Mouse (Mus musculus) lung, postnatal 0 days (tissue): Measurements from ENCODE around the gene Ccdc85b. TPM values are rescaled to one million over a fixed set of nuclear protein-coding genes. Genes with fewer than 3 reads are reported as not detected.

ENCODE experiments used
- ATAC-seq: fragments of 200-750 bp; cut with Nextera tagmentation; 2 replicates; pipeline ENCODE4 v1.8.0; 2017; ENCODE audit warnings: moderate library complexity
- DNase-seq: peaks from one replicate; pipeline ENCODE4 v3.0.0-alpha.2; 2016; ENCODE audit warnings: low spot score
- H3K27ac ChIP-seq: fragments of 300-500 bp; sonication (generic); 2 replicates; pipeline ENCODE4 v1.5.1; 2014; ENCODE audit warnings: antibody characterized with exemption, mild to moderate bottlenecking, low read length, mixed read lengths
- H3K27me3 ChIP-seq: fragments of 300-500 bp; sonication (generic); replicated peaks from 2 replicates; pipeline ENCODE4 v1.6.1; 2014; ENCODE audit warnings: low read length, mixed read lengths; ENCODE audit not compliant: insufficient read depth
- H3K36me3 ChIP-seq: fragments of 300-500 bp; sonication (generic); 2 replicates; pipeline ENCODE4 v1.6.1; 2014; ENCODE audit warnings: low read length, mixed read lengths; ENCODE audit not compliant: insufficient read depth
- H3K4me1 ChIP-seq: fragments of 300-500 bp; sonication (generic); 2 replicates; pipeline ENCODE4 v1.6.1; 2014; ENCODE audit warnings: antibody characterized with exemption, low read depth, low read length, mixed read lengths; ENCODE audit not compliant: insufficient read depth
- H3K4me2 ChIP-seq: fragments of 300-500 bp; sonication (generic); replicated peaks from 2 replicates; pipeline ENCODE4 v1.6.1; 2014; ENCODE audit warnings: low read depth, mild to moderate bottlenecking, low read length, moderate library complexity, mixed read lengths
- H3K4me3 ChIP-seq: fragments of 300-500 bp; sonication (generic); 2 replicates; pipeline ENCODE4 v1.5.1; 2014; ENCODE audit warnings: low read depth, low read length
- H3K9ac ChIP-seq: fragments of 300-500 bp; sonication (generic); replicated peaks from 2 replicates; pipeline ENCODE4 v1.6.1; 2014; ENCODE audit warnings: low read depth, mild to moderate bottlenecking
- H3K9me3 ChIP-seq: fragments of 300-500 bp; sonication (generic); 2 replicates; pipeline ENCODE4 v1.6.1; 2016; ENCODE audit warnings: low read length, mixed read lengths
- CTCF ChIP-seq: IDR thresholded peaks from 2 replicates; pipeline ENCODE4 v1.5.1; 2016; ENCODE audit warnings: antibody characterized with exemption, mild to moderate bottlenecking
- EP300 ChIP-seq: IDR thresholded peaks from 2 replicates; pipeline ENCODE4 v1.6.1; 2016; ENCODE audit warnings: antibody characterized with exemption, mild to moderate bottlenecking, control low read depth
- WGBS: fragments of 180-500 bp; shearing (Covaris S2); extraction: QIAGEN DNeasy Blood & Tissue Kit; methylation state at CpG from one replicate; pipeline ENCODE4 v1.1.7; 2014; 5-methylcytosine and 5-hydroxymethylcytosine counted together
- polyA plus RNA-seq: library from polyadenylated mRNA; unstranded; fragments of >200 nt; fragmentation: Nextera tagmentation; extraction: Ambion mirVana; gene quantifications from 2 replicates; pipeline ENCODE4 v1.2.1, GENCODE M21; 2015

The Ccdc85b gene
- polyA plus RNA-seq, 1 experiment from 2014 or later = 14.4 TPM

- Histone ChIP-seq H3K27ac (no peak overlapping the region), H3K4me3 (no peak overlapping the region), H3K27me3 (peaks cover 10% of the 10 kb centered on the region), H3K4me2 (no peak overlapping the region), H3K36me3 (no peaks in the 10 kb centered on the region), H3K9me3 (no peaks in the 10 kb centered on the region; the same call in 1 of the 2 replicates), H3K9ac (no peak overlapping the region), H3K4me1 (peaks cover 7% of the 10 kb centered on the region; the same call in 1 of the 2 replicates)
- DNase-seq = peak; percentile 53
- no peak for ATAC-seq
- WGBS = 39% methylated on average over 9 of the region's 9 CpGs
- TF ChIP-seq CTCF = no peak
- TF ChIP-seq EP300 = no peak
Measured at GRCm38 (mm10) chr19:5444371-5444908, 13.3 kb downstream of the Ccdc85b start.

DNA sequence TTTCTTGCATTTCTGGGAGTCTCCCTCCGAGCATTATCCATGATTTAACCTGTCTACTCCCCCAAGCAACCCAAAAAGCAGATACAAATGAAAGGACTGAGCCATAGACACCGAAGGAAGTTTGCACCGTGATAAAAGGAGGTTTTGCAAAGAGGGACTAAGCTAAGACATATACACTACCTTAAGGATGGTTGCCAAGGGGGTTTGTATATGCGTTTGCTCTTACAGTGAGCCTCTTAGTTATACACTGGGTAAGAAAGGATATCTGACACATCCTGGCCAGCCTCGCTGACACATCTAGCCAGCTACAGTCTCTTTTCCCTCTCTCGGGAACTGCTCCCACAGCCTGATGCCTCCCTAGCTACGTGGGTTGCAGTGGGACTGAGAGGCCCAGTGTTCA is 23.7 kb downstream of the Ccdc85b start:
- Histone ChIP-seq H3K4me2 (peak overlapping the region; percentile 73; the same call in 1 of the 2 replicates), H3K9ac (no peak overlapping the region), H3K27ac (peak overlapping the region; percentile 81), H3K36me3 (no peaks in the 10 kb centered on the region), H3K4me3 (no peak overlapping the region), H3K4me1 (peaks cover 11% of the 10 kb centered on the region; the same call in 1 of the 2 replicates), H3K9me3 (no peaks in the 10 kb centered on the region), H3K27me3 (0 out of 2 replicates have a peak, but pooled peaks cover 3% of the 10 kb centered on the region)
- DNase-seq (no peak), ATAC-seq (no peak)
- 37% methylated on average over 7 of the region's 7 CpGs for WGBS
- TF ChIP-seq EP300 = no peak

DNA sequence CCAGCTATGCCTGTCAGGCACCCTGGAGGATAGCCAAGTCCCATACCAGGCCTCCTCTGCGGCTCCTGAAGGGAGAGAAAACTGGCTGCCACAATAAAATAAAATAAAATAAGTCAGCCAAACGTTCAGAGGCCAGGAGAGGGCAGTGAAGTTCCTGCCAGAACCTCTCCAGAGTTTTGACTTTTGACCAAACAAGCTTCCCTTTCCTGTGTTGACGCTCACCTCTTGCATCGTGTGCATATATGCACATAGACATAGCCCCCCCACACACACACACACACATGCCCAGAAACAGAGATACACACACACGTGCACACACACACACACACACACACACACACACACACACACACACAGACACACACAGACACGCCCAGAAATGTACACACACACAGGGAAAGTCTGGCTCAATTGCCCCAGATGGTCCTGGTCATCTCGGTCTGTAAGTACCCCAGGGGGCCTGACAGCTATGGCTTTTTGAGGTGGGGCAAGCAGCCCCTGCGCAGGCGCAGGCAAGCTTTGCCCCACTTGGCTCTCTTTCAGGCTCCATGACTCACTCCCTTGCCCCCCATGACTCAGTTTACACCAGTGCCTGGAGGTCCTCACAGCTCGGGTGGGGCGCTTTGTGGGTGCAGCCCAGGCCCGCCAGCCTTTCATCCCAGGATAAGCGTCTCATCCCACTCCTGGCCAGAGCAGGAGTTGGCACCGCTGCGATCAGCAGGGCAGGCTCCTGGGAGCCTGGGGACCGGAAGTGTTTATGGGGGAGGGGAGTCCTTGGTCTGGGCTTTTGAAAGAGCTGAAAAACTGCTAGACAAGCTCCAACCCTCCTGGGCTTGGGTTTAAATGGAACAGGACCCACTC is 24.5 kb downstream of the Ccdc85b start:
- WGBS = under 1% methylated on average over 16 of the region's 16 CpGs
- no peaks in the 10 kb centered on the region for H3K9me3 ChIP-seq
- peak overlapping the region; percentile 31 for H3K4me3 ChIP-seq
- TF ChIP-seq CTCF (peak; percentile 72), EP300 (no peak)
- H3K27ac ChIP-seq = peak overlapping the region; percentile 81
- peak; percentile 72 for ATAC-seq
- H3K9ac ChIP-seq = peak overlapping the region; percentile 29; the same call in 1 of the 2 replicates
- H3K27me3 ChIP-seq = 0 out of 2 replicates have a peak, but pooled peaks cover 3% of the 10 kb centered on the region
- peak overlapping the region; percentile 73 for H3K4me2 ChIP-seq
- H3K4me1 ChIP-seq = peaks cover 11% of the 10 kb centered on the region; the same call in 1 of the 2 replicates
- DNase-seq = peak; percentile 94
- H3K36me3 ChIP-seq = no peaks in the 10 kb centered on the region

DNA sequence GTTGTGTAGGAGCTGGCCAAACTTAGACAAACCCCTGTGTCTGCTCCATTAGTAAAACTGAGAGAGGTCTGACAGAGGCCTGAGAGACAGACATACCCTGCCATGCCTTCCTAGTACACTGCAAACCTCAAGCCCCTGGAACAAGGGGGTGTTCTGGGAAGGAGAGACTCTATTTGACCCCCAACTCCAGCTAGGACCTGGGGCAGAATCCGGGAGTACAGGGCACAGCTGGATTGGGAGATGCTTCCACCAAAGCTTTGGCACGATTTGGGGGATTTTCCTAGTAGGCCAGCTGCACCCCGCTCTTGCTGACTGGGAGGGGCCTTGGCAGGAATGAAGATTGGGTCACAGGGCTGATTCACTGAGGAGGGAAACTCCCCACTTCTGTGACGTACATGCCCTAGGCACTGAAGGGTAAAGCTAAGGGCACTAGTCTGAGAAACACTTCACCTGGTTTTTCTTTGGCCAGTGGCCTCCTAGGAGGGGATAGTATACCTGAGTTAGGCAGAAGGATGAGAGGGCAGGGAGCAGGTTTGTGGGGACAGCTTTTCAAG is 25.7 kb downstream of the Ccdc85b start:
- ATAC-seq (peak; percentile 64), DNase-seq (peak; percentile 86)
- TF ChIP-seq EP300 (0 out of 2 replicates have a peak, but pooled peaks have one; percentile 55), CTCF (no peak)
- 53% methylated on average over 4 of the region's 4 CpGs for WGBS
- Histone ChIP-seq H3K4me2 (no peak overlapping the region), H3K27ac (peak overlapping the region; percentile 81; the same call in 1 of the 2 replicates), H3K9me3 (no peaks in the 10 kb centered on the region), H3K4me1 (peaks cover 11% of the 10 kb centered on the region; the same call in 1 of the 2 replicates), H3K9ac (no peak overlapping the region), H3K4me3 (no peak overlapping the region), H3K27me3 (no peaks in the 10 kb centered on the region), H3K36me3 (no peaks in the 10 kb centered on the region)

- DNase-seq (no peak), ATAC-seq (no peak)
- Histone ChIP-seq H3K4me3 (no peak overlapping the region), H3K9ac (no peak overlapping the region), H3K27ac (no peak overlapping the region), H3K4me1 (peaks cover 22% of the 10 kb centered on the region; the same call in 1 of the 2 replicates), H3K4me2 (no peak overlapping the region), H3K36me3 (peaks cover 4% of the 10 kb centered on the region; the same call in 1 of the 2 replicates), H3K27me3 (no peaks in the 10 kb centered on the region), H3K9me3 (no peaks in the 10 kb centered on the region)
- WGBS = 66% methylated on average over 1 of the region's 1 CpGs
- TF ChIP-seq EP300 (no peak), CTCF (no peak)
Measured at GRCm38 (mm10) chr19:5430408-5430807, 27.3 kb downstream of the Ccdc85b start.

GRCm38 (mm10) chr19:5429806-5430205 is 27.9 kb downstream of the Ccdc85b start:
- no peak overlapping the region for H3K9ac ChIP-seq
- no peak overlapping the region for H3K4me3 ChIP-seq
- TF ChIP-seq CTCF (no peak), EP300 (no peak)
- no peaks in the 10 kb centered on the region for H3K9me3 ChIP-seq
- no peak overlapping the region for H3K4me2 ChIP-seq
- peaks cover 22% of the 10 kb centered on the region; the same call in 1 of the 2 replicates for H3K4me1 ChIP-seq
- H3K27me3 ChIP-seq = no peaks in the 10 kb centered on the region
- ATAC-seq (no peak), DNase-seq (peak; percentile 52)
- no peak overlapping the region for H3K27ac ChIP-seq
- peaks cover 4% of the 10 kb centered on the region; the same call in 1 of the 2 replicates for H3K36me3 ChIP-seq
- 63% methylated on average over 8 of the region's 8 CpGs for WGBS
